Mouse (Mus musculus): Measurements from ENCODE around the gene Adam33. TPM values are rescaled to one million over a fixed set of nuclear protein-coding genes. Genes with fewer than 3 reads are reported as not detected.

The Adam33 gene
- polyA plus RNA-seq, 1 experiment from 2014 or later: 0.37 TPM

GRCm38 (mm10) chr2:131029065-131029935, 34.3 kb downstream of the Adam33 start:
- H3K36me3 ChIP-seq (ENCODE audit: control insufficient read depth, insufficient read depth, low read length): peaks cover 2% of the 10 kb centered on the region; the same call in 1 of the 2 replicates
- no peak overlapping the region for H3K9ac ChIP-seq (ENCODE audit: low read length)
- H3K27ac ChIP-seq (ENCODE audit: low read depth, low read length): no peak overlapping the region
- no peak overlapping the region for H3K4me3 ChIP-seq (ENCODE audit: low read depth, low read length)
- no peaks in the 10 kb centered on the region for H3K9me3 ChIP-seq (ENCODE audit: control insufficient read depth, low read length)
- H3K27me3 ChIP-seq (ENCODE audit: control insufficient read depth, insufficient read depth, low read length): no peaks in the 10 kb centered on the region
- ATAC-seq (ENCODE audit: insufficient read depth, low FRiP score, low TSS enrichment): no peak
- H3K4me2 ChIP-seq (ENCODE audit: low read depth): no peak overlapping the region
- no peak for DNase-seq (ENCODE audit: low spot score)
- no peaks in the 10 kb centered on the region for H3K4me1 ChIP-seq (ENCODE audit: control insufficient read depth, insufficient read depth, low read length)
- WGBS: 73% methylated on average over 9 of the region's 9 CpGs

DNA sequence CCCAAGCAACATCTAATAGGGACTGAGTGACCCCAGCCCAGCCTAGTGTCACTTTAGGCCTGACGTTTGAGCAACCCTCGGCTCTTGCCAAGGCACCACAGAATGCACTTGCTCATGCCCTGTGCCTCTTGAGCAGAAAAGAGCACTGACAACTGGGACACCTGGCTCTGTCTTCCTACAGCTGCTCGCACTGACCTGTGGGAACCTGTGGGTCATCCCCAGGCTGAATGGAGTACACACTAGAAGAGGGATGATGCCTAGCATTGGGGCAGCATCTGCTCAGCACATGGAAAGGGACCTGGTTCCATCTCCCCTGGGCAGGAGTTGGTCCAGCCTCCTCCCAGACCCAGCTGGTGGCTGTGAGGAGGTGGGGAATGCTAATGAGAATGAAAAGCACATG, 36.7 kb downstream of the Adam33 start:
- Histone ChIP-seq H3K27ac (ENCODE audit: low read depth, low read length) (no peak overlapping the region), H3K27me3 (ENCODE audit: control insufficient read depth, insufficient read depth, low read length) (no peaks in the 10 kb centered on the region), H3K4me2 (ENCODE audit: low read depth) (no peak overlapping the region), H3K4me1 (ENCODE audit: control insufficient read depth, insufficient read depth, low read length) (no peaks in the 10 kb centered on the region), H3K9me3 (ENCODE audit: control insufficient read depth, low read length) (no peaks in the 10 kb centered on the region), H3K9ac (ENCODE audit: low read length) (no peak overlapping the region), H3K36me3 (ENCODE audit: control insufficient read depth, insufficient read depth, low read length) (peaks cover 4% of the 10 kb centered on the region), H3K4me3 (ENCODE audit: low read depth, low read length) (no peak overlapping the region)
- no peak for DNase-seq (ENCODE audit: low spot score)
- ATAC-seq (ENCODE audit: insufficient read depth, low FRiP score, low TSS enrichment): no peak
- WGBS: 79% methylated on average over 3 of the region's 3 CpGs

GRCm38 (mm10) chr2:131025230-131025629, 38.4 kb downstream of the Adam33 start:
- Histone ChIP-seq H3K4me1 (ENCODE audit: control insufficient read depth, insufficient read depth, low read length) (no peaks in the 10 kb centered on the region), H3K36me3 (ENCODE audit: control insufficient read depth, insufficient read depth, low read length) (peaks cover 4% of the 10 kb centered on the region), H3K9ac (ENCODE audit: low read length) (no peak overlapping the region), H3K4me3 (ENCODE audit: low read depth, low read length) (no peak overlapping the region), H3K9me3 (ENCODE audit: control insufficient read depth, low read length) (no peaks in the 10 kb centered on the region), H3K27ac (ENCODE audit: low read depth, low read length) (no peak overlapping the region), H3K4me2 (ENCODE audit: low read depth) (no peak overlapping the region), H3K27me3 (ENCODE audit: control insufficient read depth, insufficient read depth, low read length) (no peaks in the 10 kb centered on the region)
- 97% methylated on average over 2 of the region's 2 CpGs for WGBS
- ATAC-seq (ENCODE audit: insufficient read depth, low FRiP score, low TSS enrichment) (no peak), DNase-seq (ENCODE audit: low spot score) (no peak)

GRCm38 (mm10) chr2:131010566-131010965, 53.0 kb downstream of the Adam33 start:
- Histone ChIP-seq H3K4me2 (ENCODE audit: low read depth) (no peak overlapping the region), H3K27me3 (ENCODE audit: control insufficient read depth, insufficient read depth, low read length) (no peaks in the 10 kb centered on the region), H3K9ac (ENCODE audit: low read length) (no peak overlapping the region), H3K27ac (ENCODE audit: low read depth, low read length) (no peak overlapping the region), H3K9me3 (ENCODE audit: control insufficient read depth, low read length) (no peaks in the 10 kb centered on the region), H3K4me1 (ENCODE audit: control insufficient read depth, insufficient read depth, low read length) (no peaks in the 10 kb centered on the region), H3K4me3 (ENCODE audit: low read depth, low read length) (no peak overlapping the region), H3K36me3 (ENCODE audit: control insufficient read depth, insufficient read depth, low read length) (no peaks in the 10 kb centered on the region; the same call in 1 of the 2 replicates)
- DNase-seq (ENCODE audit: low spot score): no peak
- WGBS: 90% methylated on average over 1 of the region's 1 CpGs
- ATAC-seq (ENCODE audit: insufficient read depth, low FRiP score, low TSS enrichment): no peak

DNA sequence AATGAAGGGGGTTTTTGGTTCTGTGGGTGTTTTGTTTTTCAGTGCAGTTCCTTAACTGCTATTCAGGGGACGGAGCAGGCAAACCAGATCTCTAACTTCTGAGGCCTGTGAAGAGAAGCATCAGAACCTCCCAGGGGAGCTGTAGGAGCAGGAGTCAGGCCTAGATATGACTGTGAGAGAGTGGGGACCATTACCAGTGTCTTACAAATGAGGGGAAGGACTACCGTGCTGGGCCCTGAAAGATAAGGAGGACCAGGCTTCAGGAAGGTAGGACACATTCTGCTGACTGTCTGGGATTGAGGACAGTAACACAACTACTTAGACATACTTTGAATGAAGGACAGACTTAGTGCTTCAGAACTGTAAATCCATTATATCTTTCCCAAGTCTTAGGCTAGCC, 54.5 kb downstream of the Adam33 start:
- ATAC-seq (ENCODE audit: insufficient read depth, low FRiP score, low TSS enrichment): no peak
- no peaks in the 10 kb centered on the region for H3K9me3 ChIP-seq (ENCODE audit: control insufficient read depth, low read length)
- WGBS: 82% methylated on average over 2 of the region's 2 CpGs
- H3K27ac ChIP-seq (ENCODE audit: low read depth, low read length): no peak overlapping the region
- H3K36me3 ChIP-seq (ENCODE audit: control insufficient read depth, insufficient read depth, low read length): peaks cover 2% of the 10 kb centered on the region; the same call in 1 of the 2 replicates
- no peaks in the 10 kb centered on the region for H3K4me1 ChIP-seq (ENCODE audit: control insufficient read depth, insufficient read depth, low read length)
- H3K27me3 ChIP-seq (ENCODE audit: control insufficient read depth, insufficient read depth, low read length): no peaks in the 10 kb centered on the region
- H3K4me3 ChIP-seq (ENCODE audit: low read depth, low read length): no peak overlapping the region
- no peak overlapping the region for H3K9ac ChIP-seq (ENCODE audit: low read length)
- H3K4me2 ChIP-seq (ENCODE audit: low read depth): no peak overlapping the region
- DNase-seq (ENCODE audit: low spot score): no peak

Small RNA genes lying within 50 kb of the gene (microRNA-seq; reads per million reads assigned to microRNA genes)
- not detected for gene Mir6973b

Other genes with a start within 250 kb of the Adam33 start
- gene 4930402H24Rik, start 157.4 kb downstream of the Adam33 start, polyA plus RNA-seq (2014; fragmentation: Nextera tagmentation; extraction: Ambion mirVana): 61.6 and 63.2 TPM in 2 replicates
- gene Atrn, start 157.3 kb downstream of the Adam33 start, polyA plus RNA-seq (2014; fragmentation: Nextera tagmentation; extraction: Ambion mirVana): 10.8 and 11.5 TPM in 2 replicates
- 5.5 and 7.4 TPM in 2 replicates for gene Gfra4, start 20.7 kb downstream of the Adam33 start, polyA plus RNA-seq (2014; fragmentation: Nextera tagmentation; extraction: Ambion mirVana)
- 0.04 and 0.12 TPM in 2 replicates for gene Siglec1, start 23.0 kb upstream of the Adam33 start, polyA plus RNA-seq (2014; fragmentation: Nextera tagmentation; extraction: Ambion mirVana)
- gene Hspa12b, start 63.5 kb upstream of the Adam33 start, polyA plus RNA-seq (2014; fragmentation: Nextera tagmentation; extraction: Ambion mirVana): 4.5 and 5.0 TPM in 2 replicates
- not detected in 2 replicates for gene Gm11037, start 69.7 kb upstream of the Adam33 start, polyA plus RNA-seq (2014; fragmentation: Nextera tagmentation; extraction: Ambion mirVana)
- gene 1700037H04Rik, start 96.3 kb upstream of the Adam33 start, polyA plus RNA-seq (2014; fragmentation: Nextera tagmentation; extraction: Ambion mirVana): 126 and 130 TPM in 2 replicates
- 10.3 and 10.8 TPM in 2 replicates for gene Cenpb, start 116.3 kb upstream of the Adam33 start, polyA plus RNA-seq (2014; fragmentation: Nextera tagmentation; extraction: Ambion mirVana)
- gene Cdc25b, start 123.1 kb upstream of the Adam33 start, polyA plus RNA-seq (2014; fragmentation: Nextera tagmentation; extraction: Ambion mirVana): 108 and 115 TPM in 2 replicates
- gene Spef1, start 123.5 kb upstream of the Adam33 start, polyA plus RNA-seq (2014; fragmentation: Nextera tagmentation; extraction: Ambion mirVana): 5.8 and 6.0 TPM in 2 replicates
- 27.6 and 29.0 TPM in 2 replicates for gene Ap5s1, start 143.3 kb upstream of the Adam33 start, polyA plus RNA-seq (2014; fragmentation: Nextera tagmentation; extraction: Ambion mirVana)
- 14.3 and 15.2 TPM in 2 replicates for gene Mavs, start 170.2 kb upstream of the Adam33 start, polyA plus RNA-seq (2014; fragmentation: Nextera tagmentation; extraction: Ambion mirVana)
- 58.2 and 58.5 TPM in 2 replicates for gene Pank2, start 198.7 kb upstream of the Adam33 start, polyA plus RNA-seq (2014; fragmentation: Nextera tagmentation; extraction: Ambion mirVana)

Measured in neural tube, embryonic 11.5 days (tissue).